Mouse (Mus musculus): ENCODE measurements at regions not wholly inside any gene's neighbourhood (a gene's known extent, or its start where the extent isn't known, plus 50 kb on each side); places are given as distances from the start of the nearest gene placed in this dataset.

GRCm38 (mm10) chr4:54195734-54196133, 369.9 kb downstream of the Tmem38b start:
- H3K4me3 ChIP-seq (ENCODE audit: low read length) = no peak overlapping the region
- H3K9me3 ChIP-seq (ENCODE audit: low read length) = no peaks in the 10 kb centered on the region
- TF ChIP-seq CTCF (IDR thresholded peaks at IDR 0.05; ENCODE audit: low read depth) = no peak
- no peak overlapping the region for H3K27ac ChIP-seq
- H3K36me3 ChIP-seq (ENCODE audit: insufficient read depth, low read length) = no peaks in the 10 kb centered on the region
- no peak for ATAC-seq
- H3K27me3 ChIP-seq (ENCODE audit: insufficient read depth, low read length) = no peaks in the 10 kb centered on the region
- no peak for DNase-seq (ENCODE audit: low spot score)
- no peaks in the 10 kb centered on the region for H3K4me1 ChIP-seq (ENCODE audit: insufficient read depth, low read length)
- WGBS = 89% methylated on average over 2 of the region's 2 CpGs
- no peak overlapping the region for H3K9ac ChIP-seq (replicated peaks; ENCODE audit: low read length)
- no peak overlapping the region for H3K4me2 ChIP-seq (ENCODE audit: low read depth, low read length)

- H3K4me3 ChIP-seq (ENCODE audit: low read length) = no peak overlapping the region
- no peak overlapping the region for H3K9ac ChIP-seq (replicated peaks; ENCODE audit: low read length)
- H3K4me2 ChIP-seq (ENCODE audit: low read depth, low read length) = no peak overlapping the region
- H3K4me1 ChIP-seq (ENCODE audit: insufficient read depth, low read length) = no peaks in the 10 kb centered on the region
- 88% methylated on average over 4 of the region's 4 CpGs for WGBS
- no peak for ATAC-seq
- H3K36me3 ChIP-seq (ENCODE audit: insufficient read depth, low read length) = no peaks in the 10 kb centered on the region
- no peaks in the 10 kb centered on the region for H3K9me3 ChIP-seq (ENCODE audit: low read length)
- TF ChIP-seq CTCF (IDR thresholded peaks at IDR 0.05; ENCODE audit: low read depth) = no peak
- no peaks in the 10 kb centered on the region for H3K27me3 ChIP-seq (ENCODE audit: insufficient read depth, low read length)
- no peak overlapping the region for H3K27ac ChIP-seq
- no peak for DNase-seq (ENCODE audit: low spot score)
Observed at GRCm38 (mm10) chr4:54202440-54202839, 376.6 kb downstream of the Tmem38b start.

GRCm38 (mm10) chr4:54224572-54224971, 398.7 kb downstream of the Tmem38b start:
- Histone ChIP-seq H3K4me3 (ENCODE audit: low read length) (no peak overlapping the region), H3K36me3 (ENCODE audit: insufficient read depth, low read length) (no peaks in the 10 kb centered on the region), H3K27ac (no peak overlapping the region), H3K27me3 (ENCODE audit: insufficient read depth, low read length) (no peaks in the 10 kb centered on the region), H3K4me1 (ENCODE audit: insufficient read depth, low read length) (no peaks in the 10 kb centered on the region), H3K9me3 (ENCODE audit: low read length) (no peaks in the 10 kb centered on the region), H3K4me2 (ENCODE audit: low read depth, low read length) (no peak overlapping the region), H3K9ac (replicated peaks; ENCODE audit: low read length) (no peak overlapping the region)
- WGBS = 66% methylated on average over 3 of the region's 3 CpGs
- ATAC-seq = no peak
- TF ChIP-seq CTCF (IDR thresholded peaks at IDR 0.05; ENCODE audit: low read depth) = no peak
- DNase-seq (ENCODE audit: low spot score) = no peak
